Comparison of ENCODE assay signal across 8 mouse cellular contexts in the genomic region with DNA sequence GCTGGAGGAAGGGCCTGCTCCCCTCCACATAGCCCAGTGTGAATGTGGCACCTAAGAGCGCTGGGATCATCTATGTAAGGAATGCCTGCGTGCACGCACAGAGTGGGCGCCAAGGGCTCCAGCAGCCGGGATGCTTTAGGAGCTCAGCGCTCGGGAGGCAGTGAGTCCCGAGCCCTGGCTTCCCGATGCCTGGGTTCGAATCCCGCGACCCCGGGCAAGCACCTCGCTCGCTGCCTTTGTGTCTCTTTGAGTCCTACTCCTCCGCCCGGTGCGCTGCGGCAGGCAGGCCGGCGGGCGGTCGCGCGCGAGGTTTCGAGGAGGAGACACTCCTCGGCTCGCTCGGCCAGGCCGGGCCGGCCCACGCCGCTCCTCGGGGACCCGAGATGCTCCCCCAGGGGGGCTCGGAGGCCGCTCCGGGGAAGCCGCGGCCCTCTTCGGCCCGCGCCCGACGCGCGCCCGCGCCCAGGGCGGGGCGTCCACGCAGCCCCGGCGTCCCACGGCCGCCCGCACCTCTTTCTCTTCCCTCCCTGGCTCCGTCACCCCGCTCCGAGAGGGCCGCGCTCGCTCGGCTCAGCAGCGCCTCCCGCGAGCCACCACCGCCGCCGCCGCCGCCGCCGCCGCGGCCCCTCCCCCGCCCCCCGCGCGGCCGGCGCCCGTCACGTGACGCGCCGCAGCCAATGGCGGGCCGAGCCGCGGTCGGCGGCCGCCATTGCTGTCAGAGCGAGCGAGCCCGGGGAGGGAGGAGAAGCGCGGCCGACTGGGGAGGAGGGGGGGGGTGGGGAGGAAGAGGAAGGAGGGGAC. TPM values are rescaled to one million over a fixed set of nuclear protein-coding genes. Genes with fewer than 3 reads are reported as not detected.
DNase-seq lines count a peak whose midpoint lies in the region; ATAC-seq and TF ChIP-seq lines count a peak whose summit lies in the region.

No protein-coding gene starts in this region.

- no peak for TF ChIP-seq CTCF in E14TG2a.4 (conservative IDR thresholded peaks at IDR 0.05; ENCODE audit: low read length)
- peak; percentile 34 for TF ChIP-seq CTCF in layer of hippocampus, adult 2 months (conservative IDR thresholded peaks at IDR 0.05)
- peak; percentile 22; the same call in 1 of the 2 replicates for TF ChIP-seq CTCF in lung, embryonic 14.5 days (IDR thresholded peaks at IDR 0.05; ENCODE audit: low read depth)

- H3K27ac ChIP-seq in forebrain, embryonic 13.5 days, result peak overlapping the region; percentile 97
- H3K27ac ChIP-seq in layer of hippocampus, adult 2 months, result peak overlapping the region; percentile 98
- peak overlapping the region; percentile 89 for H3K27ac ChIP-seq in lung, embryonic 14.5 days (ENCODE audit: low read depth)

- intact Hi-C loops in heart, postnatal 14 days (cut with DNase I), result loop anchor here (1.0 to 10.0 kb wide), 5 partner anchors 43 to 285 kb away; no protein-coding TSS in a partner anchor

- H3K4me3 ChIP-seq in E14TG2a.4 (replicated peaks; ENCODE audit: low read length), result peak overlapping the region; percentile 87
- H3K4me3 ChIP-seq in forebrain, embryonic 13.5 days, result peak overlapping the region; percentile 86
- H3K4me3 ChIP-seq in layer of hippocampus, adult 2 months, result peak overlapping the region; percentile 70
- H3K4me3 ChIP-seq in lung, embryonic 14.5 days (ENCODE audit: low read depth, low read length), result peak overlapping the region; percentile 85

- H3K9me3 ChIP-seq in E14TG2a.4 (ENCODE audit: low read length), result no peaks in the 10 kb centered on the region
- peaks cover 4% of the 10 kb centered on the region; the same call in 1 of the 2 replicates for H3K9me3 ChIP-seq in forebrain, embryonic 13.5 days (replicated peaks)
- no peaks in the 10 kb centered on the region for H3K9me3 ChIP-seq in lung, embryonic 14.5 days (ENCODE audit: low read depth, low read length)

- H3K4me2 ChIP-seq in forebrain, embryonic 13.5 days, result peak overlapping the region; percentile 79
- peak overlapping the region; percentile 89 for H3K4me2 ChIP-seq in lung, embryonic 14.5 days

- peak overlapping the region; percentile 94 for H3K9ac ChIP-seq in forebrain, embryonic 13.5 days
- peak overlapping the region; percentile 86 for H3K9ac ChIP-seq in lung, embryonic 14.5 days

- peaks cover 54% of the 10 kb centered on the region for H3K4me1 ChIP-seq in E14TG2a.4 (replicated peaks; ENCODE audit: low read depth, low read length)
- peaks cover 36% of the 10 kb centered on the region for H3K4me1 ChIP-seq in forebrain, embryonic 13.5 days
- H3K4me1 ChIP-seq in lung, embryonic 14.5 days (ENCODE audit: insufficient read depth), result peaks cover 5% of the 10 kb centered on the region; the same call in 1 of the 2 replicates

- DNase-seq in c-Kit-positive CD71-positive TER-119-positive erythroid progenitor cells, embryonic 14.5 days (ENCODE audit: low spot score), result peak; percentile 69
- peak; percentile 91 to 94 for DNase-seq in heart, postnatal 14 days
- DNase-seq in layer of hippocampus, adult 2 months (ENCODE audit: low spot score in 2 of 2), result peak; percentile 77 to 79
- DNase-seq in lung, embryonic 14.5 days, result peak; percentile 92
- DNase-seq in thymus, adult 18-20 months, result peak; percentile 69 to 73

- no peaks in the 10 kb centered on the region; the same call in 1 of the 2 replicates for H3K36me3 ChIP-seq in E14TG2a.4 (ENCODE audit: insufficient read depth, low read length)
- H3K36me3 ChIP-seq in forebrain, embryonic 13.5 days (ENCODE audit: poor library complexity, severe bottlenecking), result no peaks in the 10 kb centered on the region
- H3K36me3 ChIP-seq in lung, embryonic 14.5 days (ENCODE audit: insufficient read depth), result no peaks in the 10 kb centered on the region

- WGBS in forebrain, embryonic 13.5 days, result under 1% methylated on average over 50 of the region's 101 CpGs
- WGBS in lung, embryonic 14.5 days, result under 1% methylated on average over 43 of the region's 101 CpGs

- peaks cover 16% of the 10 kb centered on the region for H3K27me3 ChIP-seq in E14TG2a.4 (ENCODE audit: insufficient read depth, low read length)
- H3K27me3 ChIP-seq in forebrain, embryonic 13.5 days, result peaks cover 14% of the 10 kb centered on the region
- 0 out of 2 replicates have a peak, but pooled peaks cover 3% of the 10 kb centered on the region for H3K27me3 ChIP-seq in lung, embryonic 14.5 days (ENCODE audit: insufficient read depth, low read length)

- ATAC-seq in forebrain, embryonic 13.5 days, result peak; percentile 93
- ATAC-seq in lung, embryonic 14.5 days (ENCODE audit: insufficient read depth), result peak; percentile 91
- ATAC-seq in neutrophil, adult 5-6 weeks (ENCODE audit: extremely low read depth, insufficient number of reproducible peaks, low FRiP score, poor library complexity, severe bottlenecking), result peak; percentile 67

RNA-seq across cellular contexts. Expression of a gene that starts 0.7 kb away (rescaled TPM):
- polyA plus RNA-seq in forebrain, embryonic 13.5 days (2015; fragmentation: Nextera tagmentation; extraction: Ambion mirVana), result 17.8 and 18.6 TPM in 2 replicates
- total RNA-seq in heart, postnatal 14 days (2021), result 10 to 100 TPM; 33.0 to 34.8 TPM
- total RNA-seq in layer of hippocampus, adult 2 months (2021), result 100 to 1,000 TPM; 121 to 128 TPM
- 11.9 and 14.1 TPM in 2 replicates for polyA plus RNA-seq in lung, embryonic 14.5 days (2014; fragmentation: Nextera tagmentation; extraction: Ambion mirVana)
- 78.6 and 91.4 TPM in 2 replicates for total RNA-seq in neutrophil, adult 5-6 weeks (2017)

Comparison
In these comparisons a context has a peak if more than half of its experiments do, and no peak if none do; other contexts are left out.
1. Peak in every context shown above with its lines: DNase-seq, ATAC-seq, H3K4me3 ChIP-seq and H3K27ac ChIP-seq.